Mouse (Mus musculus) spleen, adult 2 months (tissue): ENCODE data around the gene Slc25a54. TPM values are rescaled to one million over a fixed set of nuclear protein-coding genes. Genes with fewer than 3 reads are reported as not detected.

Experiments
- DNase-seq, 2 experiments: peaks; one replicate each; pipeline versions ENCODE4 v3.0.0 to v3.0.0-alpha.2; 2012 to 2021; ENCODE audit warnings: low spot score in 2 of 2, low read depth in 1 of 2
- H3K27ac ChIP-seq: fragments of 200-500 bp; 2 replicates; pipeline ENCODE4 v1.5.1; 2012; ENCODE audit warnings: low read length, inconsistent platforms; ENCODE audit not compliant: insufficient read depth
- H3K27me3 ChIP-seq: fragments of 200-500 bp; 2 replicates; pipeline ENCODE4 v1.6.1; 2012; ENCODE audit warnings: mild to moderate bottlenecking, moderate library complexity, low read length, inconsistent platforms; ENCODE audit not compliant: control insufficient read depth, insufficient read depth
- H3K36me3 ChIP-seq: fragments of 200-500 bp; 2 replicates; pipeline ENCODE4 v1.6.1; 2012; ENCODE audit warnings: mild to moderate bottlenecking, low read length, inconsistent platforms; ENCODE audit not compliant: control insufficient read depth, insufficient read depth
- H3K4me1 ChIP-seq: fragments of 200-500 bp; 2 replicates; pipeline ENCODE4 v1.6.1; 2011; ENCODE audit warnings: inconsistent platforms; ENCODE audit not compliant: control insufficient read depth, insufficient read depth, insufficient read length
- H3K4me3 ChIP-seq: fragments of 200-500 bp; 2 replicates; pipeline ENCODE4 v1.5.1; 2011; ENCODE audit warnings: mild to moderate bottlenecking, inconsistent platforms; ENCODE audit not compliant: insufficient read depth, insufficient read length; ENCODE audit errors: extremely low read depth
- CTCF ChIP-seq: fragments of 200-500 bp; IDR thresholded peaks from 2 replicates; pipeline ENCODE4 v1.5.1; 2011; ENCODE audit warnings: mild to moderate bottlenecking, inconsistent platforms; ENCODE audit not compliant: insufficient read depth, insufficient read length, insufficient replicate concordance; ENCODE audit errors: extremely low read depth
- POLR2A ChIP-seq: fragments of 200-500 bp; IDR thresholded peaks from 2 replicates; pipeline ENCODE4 v1.6.1; 2011; ENCODE audit warnings: low read depth, low read length, inconsistent platforms
- WGBS: fragments of 180-500 bp; shearing (Covaris S2); methylation state at CpG from one replicate; pipeline ENCODE4 v1.1.7; 2018; 5-methylcytosine and 5-hydroxymethylcytosine counted together
- polyA plus RNA-seq: library from polyadenylated mRNA; depleted of rRNA; stranded (reverse); fragments of >200 nt; gene quantifications from 2 replicates; pipeline ENCODE4 v1.2.3, GENCODE M21; 2012; rRNA removed

The Slc25a54 gene
- polyA plus RNA-seq, 1 experiment: not detected

DNA sequence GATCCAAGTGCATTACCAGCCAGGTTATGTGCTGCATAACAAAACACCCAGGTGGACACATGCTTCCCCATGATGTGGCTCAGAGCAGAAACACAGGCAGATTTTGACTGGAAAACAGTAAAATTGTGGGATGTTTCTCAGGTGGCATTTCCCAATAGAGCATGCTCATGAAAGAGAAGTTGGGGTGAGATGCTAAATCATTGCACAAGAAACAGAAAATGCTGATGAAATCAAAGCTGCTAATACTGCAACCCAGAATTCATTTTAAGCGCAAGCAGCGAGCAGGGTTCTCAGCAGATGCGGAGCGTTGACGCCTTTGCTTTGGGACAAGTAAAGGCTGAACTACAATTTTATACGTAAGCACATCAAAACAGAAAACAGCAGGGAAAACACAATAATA, 73.1 kb downstream of the Slc25a54 start:
- no peak for DNase-seq
- no peak for TF ChIP-seq POLR2A
- TF ChIP-seq CTCF: no peak
- no peaks in the 10 kb centered on the region for H3K27me3 ChIP-seq
- H3K27ac ChIP-seq: no peak overlapping the region
- no peaks in the 10 kb centered on the region for H3K36me3 ChIP-seq
- H3K4me1 ChIP-seq: no peaks in the 10 kb centered on the region
- WGBS: 97% methylated on average over 6 of the region's 6 CpGs
- no peak overlapping the region for H3K4me3 ChIP-seq

DNA sequence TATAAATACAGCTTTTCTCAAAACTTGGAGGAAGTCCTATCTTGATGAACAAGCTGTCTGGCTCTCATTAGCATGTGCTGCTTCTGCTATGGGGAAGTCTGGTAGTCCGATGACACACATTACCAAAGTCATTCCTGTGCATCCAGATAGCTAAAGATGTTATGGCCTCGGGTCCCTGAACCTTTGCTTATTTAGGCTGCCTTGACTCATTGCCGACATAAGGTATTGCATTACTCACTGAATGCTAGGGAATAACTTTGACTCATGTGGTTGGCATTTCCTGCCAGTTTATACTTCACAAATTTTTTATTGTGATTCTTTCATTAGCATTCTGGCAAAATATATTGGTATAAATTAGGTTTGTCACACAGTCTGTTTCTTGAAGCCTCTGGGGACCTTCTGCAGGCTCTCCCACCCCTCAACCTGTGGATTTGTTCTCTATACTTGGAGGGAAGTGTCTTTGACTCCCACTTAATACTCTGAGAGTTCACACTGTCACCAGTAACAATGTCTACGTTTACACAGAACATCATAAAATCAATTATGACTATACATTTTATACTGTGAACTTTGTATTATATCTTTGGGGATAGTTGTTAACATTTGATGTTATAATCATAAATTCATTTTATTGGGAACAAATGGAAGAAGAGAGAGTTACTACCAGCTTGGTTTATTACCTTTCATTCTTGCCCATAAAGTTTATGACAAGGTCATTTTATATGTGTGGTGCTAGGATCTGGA, 75.8 kb downstream of the Slc25a54 start:
- Histone ChIP-seq H3K27me3 (no peaks in the 10 kb centered on the region), H3K4me1 (no peaks in the 10 kb centered on the region), H3K27ac (no peak overlapping the region), H3K4me3 (no peak overlapping the region), H3K36me3 (no peaks in the 10 kb centered on the region; the same call in 1 of the 2 replicates)
- TF ChIP-seq CTCF (no peak), POLR2A (no peak)
- no peak for DNase-seq
- 78% methylated on average over 4 of the region's 4 CpGs for WGBS

DNA sequence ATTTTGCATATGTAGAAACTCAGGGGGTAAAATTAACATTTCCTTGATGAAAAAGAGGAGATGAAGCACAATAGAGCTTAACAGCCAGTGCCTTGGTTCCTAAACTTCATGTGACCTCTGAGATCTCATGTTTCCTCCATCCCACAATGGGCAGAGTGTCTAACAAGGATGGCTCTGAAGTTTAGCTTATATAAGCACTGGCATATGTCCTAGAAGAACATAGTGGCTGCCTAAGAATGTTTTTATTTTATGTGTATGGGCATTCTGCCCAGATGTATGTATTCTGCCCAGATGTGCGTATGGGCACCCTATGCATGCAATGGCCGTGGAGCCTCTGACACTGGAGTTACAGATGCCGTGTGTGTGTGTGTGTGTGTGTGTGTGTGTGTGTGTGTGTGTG, 77.2 kb downstream of the Slc25a54 start:
- Histone ChIP-seq H3K27me3 (no peaks in the 10 kb centered on the region), H3K4me3 (no peak overlapping the region), H3K27ac (no peak overlapping the region), H3K4me1 (no peaks in the 10 kb centered on the region), H3K36me3 (no peaks in the 10 kb centered on the region; the same call in 1 of the 2 replicates)
- no peak for TF ChIP-seq POLR2A
- no peak for DNase-seq
- WGBS: 80% methylated on average over 3 of the region's 3 CpGs

DNA sequence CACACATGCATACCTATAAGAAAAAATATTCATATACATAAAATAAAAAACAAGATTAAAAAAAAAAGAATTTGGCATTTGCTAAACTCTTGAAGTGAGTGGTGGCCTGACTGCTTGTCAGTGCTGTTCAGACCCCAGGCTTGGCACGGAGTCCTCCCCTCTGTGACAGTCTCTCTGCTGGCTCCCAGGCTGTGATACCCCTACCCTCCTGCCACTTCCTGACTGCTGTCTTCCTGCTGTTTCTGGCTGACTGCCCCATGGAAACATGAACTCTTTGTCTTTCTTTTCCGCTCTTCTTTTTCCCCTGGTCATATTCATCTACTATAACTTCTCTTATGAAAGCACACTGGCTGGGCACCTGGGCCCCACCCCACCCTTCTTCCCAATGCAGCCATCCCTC, 83.8 kb downstream of the Slc25a54 start:
- Histone ChIP-seq H3K36me3 (no peaks in the 10 kb centered on the region; the same call in 1 of the 2 replicates), H3K4me1 (no peaks in the 10 kb centered on the region), H3K27ac (no peak overlapping the region), H3K4me3 (no peak overlapping the region), H3K27me3 (no peaks in the 10 kb centered on the region)
- 78% methylated on average over 2 of the region's 2 CpGs for WGBS
- TF ChIP-seq POLR2A (no peak), CTCF (no peak)
- DNase-seq: no peak

DNA sequence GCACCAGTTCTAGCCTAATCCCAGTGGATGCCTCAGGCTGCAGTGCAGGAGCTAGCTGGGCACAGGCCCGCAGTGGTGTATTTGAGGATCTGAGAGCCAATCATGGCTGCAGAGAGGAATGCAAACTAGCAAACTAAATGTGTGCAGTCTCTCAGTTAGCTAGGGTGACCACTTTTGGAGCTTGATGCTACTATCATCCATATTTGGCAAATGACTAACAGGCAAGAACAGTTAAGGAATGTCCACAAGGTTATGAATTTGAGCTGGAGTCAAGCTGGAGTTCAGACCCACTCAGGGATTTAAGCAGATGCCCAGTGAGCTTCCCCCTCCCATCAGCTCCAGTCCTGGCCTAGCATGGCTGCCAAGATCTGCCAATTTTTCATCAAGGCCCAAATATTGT, 84.4 kb downstream of the Slc25a54 start:
- WGBS: 90% methylated on average over 1 of the region's 1 CpGs
- Histone ChIP-seq H3K27ac (no peak overlapping the region), H3K4me3 (no peak overlapping the region), H3K27me3 (no peaks in the 10 kb centered on the region), H3K36me3 (no peaks in the 10 kb centered on the region; the same call in 1 of the 2 replicates), H3K4me1 (no peaks in the 10 kb centered on the region)
- DNase-seq: no peak
- TF ChIP-seq CTCF (no peak), POLR2A (no peak)

DNA sequence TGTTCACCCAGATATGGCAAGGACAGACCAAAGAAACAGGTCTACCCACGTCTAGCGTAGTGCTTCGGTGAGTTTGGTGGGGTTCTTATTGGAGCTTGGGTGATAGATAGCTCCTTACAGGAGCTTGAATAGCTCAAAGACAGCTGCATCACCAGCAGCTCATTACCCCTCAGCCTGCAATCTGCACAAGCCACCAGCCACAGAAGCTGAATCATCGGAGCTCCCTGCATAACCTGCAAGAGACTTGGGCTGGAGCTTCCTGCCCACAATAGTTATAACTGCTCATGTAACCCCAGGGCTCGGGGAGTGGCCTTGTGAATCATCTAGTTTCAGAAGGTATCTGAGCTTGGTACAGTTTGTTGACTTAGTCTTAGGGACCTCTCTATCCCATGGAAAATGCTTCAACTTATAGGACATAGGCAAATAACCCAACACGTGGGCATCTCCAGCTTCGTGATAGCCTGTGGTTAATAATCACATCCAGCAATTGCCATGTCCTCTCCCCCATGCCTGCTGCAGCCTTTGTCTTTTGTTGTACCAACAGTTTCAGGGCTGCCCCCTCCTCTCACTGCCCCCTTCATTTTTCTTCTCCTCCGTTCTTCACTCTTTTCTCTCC, 85.1 kb downstream of the Slc25a54 start:
- Histone ChIP-seq H3K4me3 (no peak overlapping the region), H3K36me3 (no peaks in the 10 kb centered on the region; the same call in 1 of the 2 replicates), H3K27ac (no peak overlapping the region), H3K4me1 (no peaks in the 10 kb centered on the region), H3K27me3 (no peaks in the 10 kb centered on the region)
- TF ChIP-seq CTCF (no peak), POLR2A (no peak)
- DNase-seq: no peak
- WGBS: 52% methylated on average over 8 of the region's 8 CpGs

Other genes with a start within 250 kb of the Slc25a54 start
- 6.0 and 6.9 TPM in 2 replicates for gene Stxbp3, start 239.9 kb upstream of the Slc25a54 start, polyA plus RNA-seq
- 1.7 and 2.0 TPM in 2 replicates for gene Fndc7, start 190.5 kb upstream of the Slc25a54 start, polyA plus RNA-seq
- 61.4 and 111 TPM in 2 replicates for gene Prpf38b, start 168.7 kb upstream of the Slc25a54 start, polyA plus RNA-seq
- 0.33 and 0.54 TPM in 2 replicates for gene Henmt1, start 140.6 kb upstream of the Slc25a54 start, polyA plus RNA-seq
- not detected in 2 replicates for gene Gm9857, start 140.0 kb upstream of the Slc25a54 start, polyA plus RNA-seq
- gene Fam102b, start 52.9 kb upstream of the Slc25a54 start, polyA plus RNA-seq: 1.8 and 2.5 TPM in 2 replicates
- 1.7 and 3.2 TPM in 2 replicates for gene Slc25a24, start 42.7 kb downstream of the Slc25a54 start, polyA plus RNA-seq